Mouse (Mus musculus): Measurements from ENCODE around the gene Ptgs1.

- TF ChIP-seq CTCF (IDR thresholded peaks at IDR 0.05; ENCODE audit: low read depth), result no peak
- TF ChIP-seq EP300 (optimal IDR thresholded peaks at IDR 0.05), result no peak
These were observed 46.9 kb upstream of the Ptgs1 start for GRCm38 (mm10) chr2:36183278-36183677.

Data from stomach, postnatal 0 days (tissue).